Mouse (Mus musculus) midbrain, postnatal 0 days (tissue): ENCODE data around the gene Gpr107. TPM values are rescaled to one million over a fixed set of nuclear protein-coding genes. Genes with fewer than 3 reads are reported as not detected.

ENCODE experiments used
- ATAC-seq: fragments of 200-750 bp; cut with Nextera tagmentation; 2 replicates; pipeline ENCODE4 v1.8.0; 2017; ENCODE audit warnings: moderate number of reproducible peaks, mild to moderate bottlenecking, moderate TSS enrichment, moderate library complexity; ENCODE audit not compliant: low FRiP score
- DNase-seq: peaks from one replicate; pipeline ENCODE4 v3.0.0-alpha.2; 2015; ENCODE audit warnings: low spot score
- H3K27ac ChIP-seq: fragments of 300-500 bp; sonication (generic); 2 replicates; pipeline ENCODE4 v1.5.1; 2014; ENCODE audit warnings: low read depth, mild to moderate bottlenecking, low read length, mixed read lengths
- H3K27me3 ChIP-seq: fragments of 300-500 bp; sonication (generic); 2 replicates; pipeline ENCODE4 v1.6.1; 2014; ENCODE audit warnings: low read length, control low read depth, mixed read lengths; ENCODE audit not compliant: insufficient read depth
- H3K36me3 ChIP-seq: fragments of 300-500 bp; sonication (generic); 2 replicates; pipeline ENCODE4 v1.6.1; 2014; ENCODE audit warnings: low read length, control low read depth, mixed read lengths; ENCODE audit not compliant: insufficient read depth
- H3K4me1 ChIP-seq: fragments of 300-500 bp; sonication (generic); 2 replicates; pipeline ENCODE4 v1.6.1; 2014; ENCODE audit warnings: mild to moderate bottlenecking, control low read depth, antibody characterized with exemption, low read length, mixed read lengths; ENCODE audit not compliant: insufficient read depth
- H3K4me2 ChIP-seq: fragments of 300-500 bp; sonication (generic); 2 replicates; pipeline ENCODE4 v1.6.1; 2014; ENCODE audit warnings: low read depth, mild to moderate bottlenecking, low read length, mixed read lengths; ENCODE audit not compliant: poor library complexity, severe bottlenecking
- H3K4me3 ChIP-seq: fragments of 300-500 bp; sonication (generic); 2 replicates; pipeline ENCODE4 v1.5.1; 2014; ENCODE audit warnings: low read depth, mild to moderate bottlenecking, low read length, moderate library complexity
- H3K9ac ChIP-seq: fragments of 300-500 bp; sonication (generic); replicated peaks from 2 replicates; pipeline ENCODE4 v1.6.1; 2014; ENCODE audit warnings: mild to moderate bottlenecking, low read length, moderate library complexity, mixed read lengths; ENCODE audit not compliant: poor library complexity, severe bottlenecking
- H3K9me3 ChIP-seq: fragments of 300-500 bp; sonication (generic); 2 replicates; pipeline ENCODE4 v1.6.1; 2016; ENCODE audit warnings: low read length, control low read depth
- CTCF ChIP-seq: IDR thresholded peaks from 2 replicates; pipeline ENCODE4 v1.5.1; 2016; ENCODE audit warnings: antibody characterized with exemption, mild to moderate bottlenecking
- WGBS: fragments of 180-500 bp; shearing (Covaris S2); extraction: QIAGEN DNeasy Blood & Tissue Kit; methylation state at CpG from one replicate; pipeline ENCODE4 v1.1.7; 2014; 5-methylcytosine and 5-hydroxymethylcytosine counted together
- polyA plus RNA-seq: library from polyadenylated mRNA; unstranded; fragments of >200 nt; fragmentation: Nextera tagmentation; extraction: Ambion mirVana; gene quantifications from 2 replicates; pipeline ENCODE4 v1.2.1, GENCODE M21; 2015
- total RNA-seq: library from RNA; depleted of rRNA; stranded (reverse); fragments of >200 nt; gene quantifications from 2 replicates; pipeline ENCODE4 v1.2.3, GENCODE M21; 2014

The Gpr107 gene
- total and polyA plus RNA-seq, 2 experiments from 2014 or later = 31.6 to 46.7 TPM

DNA sequence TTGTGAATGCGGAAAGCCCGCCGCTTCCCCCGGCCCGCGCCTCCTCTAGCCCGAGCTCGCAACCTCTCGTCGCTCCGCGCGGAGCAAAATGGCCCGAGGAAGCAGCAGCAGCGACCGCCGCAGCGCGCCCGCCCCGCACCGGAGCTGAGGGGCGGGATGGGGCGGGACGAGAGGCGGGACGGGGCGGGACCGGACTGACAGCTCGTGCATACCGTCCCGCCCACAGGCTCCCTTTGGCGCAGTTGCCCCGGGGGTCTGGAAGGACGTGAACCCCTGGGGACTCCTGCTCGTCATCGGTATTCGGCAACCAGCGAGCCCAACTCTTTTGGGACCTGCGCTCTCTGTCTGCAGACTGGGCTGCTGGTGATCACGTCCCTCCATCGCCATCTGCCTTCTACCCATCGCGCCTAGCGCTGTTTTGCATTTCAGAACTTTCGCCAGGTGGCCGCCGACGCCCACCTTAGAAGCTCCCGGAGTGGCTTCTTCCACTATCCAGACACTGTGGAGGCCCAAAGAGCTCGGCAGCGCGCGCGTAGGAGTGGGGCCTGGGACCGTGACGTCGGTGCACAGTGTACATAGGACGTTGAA is 10.2 kb upstream of the Gpr107 start, which contains the start of gene Fnbp1:
TSS of gene Fnbp1 (minus strand) at position 142 of the 588 bp plus-strand sequence.
- no peaks in the 10 kb centered on the region for H3K27me3 ChIP-seq
- peak within 1 kb of the TSS; percentile 84 for H3K27ac ChIP-seq
- peaks cover 8% of the 10 kb centered on the region; the same call in 1 of the 2 replicates for H3K36me3 ChIP-seq
- H3K4me1 ChIP-seq = peaks cover 3% of the 10 kb centered on the region; the same call in 1 of the 2 replicates
- peak; percentile 93 for ATAC-seq
- H3K4me3 ChIP-seq = peak within 1 kb of the TSS; percentile 93
- TF ChIP-seq CTCF = peak; percentile 49
- WGBS = under 1% methylated on average over 56 of the region's 59 CpGs
- DNase-seq = peak; percentile 90
- peak within 1 kb of the TSS; percentile 69 for H3K4me2 ChIP-seq
- H3K9ac ChIP-seq = peak within 1 kb of the TSS; percentile 95
- H3K9me3 ChIP-seq = no peaks in the 10 kb centered on the region

DNA sequence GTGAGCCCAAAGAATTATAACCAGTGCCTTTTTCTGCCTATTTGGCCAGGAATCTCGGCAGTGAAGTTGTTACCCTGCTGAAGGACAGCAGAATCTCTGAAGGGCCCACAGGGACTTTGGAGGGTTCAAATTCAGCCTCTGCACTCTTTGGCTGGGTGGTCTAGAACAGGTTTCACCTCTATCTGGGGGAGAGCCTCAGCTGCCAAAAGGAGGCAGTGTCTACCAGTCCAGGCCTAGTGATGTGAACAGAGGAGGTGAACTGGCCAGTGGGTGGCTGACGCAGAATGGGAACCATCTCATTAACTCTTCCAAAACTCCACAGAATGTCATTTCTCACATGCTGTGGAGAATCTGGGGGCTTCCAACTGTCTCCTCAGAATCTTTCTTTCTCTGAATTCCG is 9.6 kb upstream of the Gpr107 start:
- H3K27ac ChIP-seq = peak overlapping the region; percentile 84
- 34% methylated on average over 3 of the region's 3 CpGs for WGBS
- ATAC-seq (no peak), DNase-seq (no peak)
- peak overlapping the region; percentile 69 for H3K4me2 ChIP-seq
- H3K9ac ChIP-seq = peak overlapping the region; percentile 95
- H3K4me1 ChIP-seq = peaks cover 3% of the 10 kb centered on the region; the same call in 1 of the 2 replicates
- no peaks in the 10 kb centered on the region for H3K27me3 ChIP-seq
- TF ChIP-seq CTCF = peak; percentile 46
- peak overlapping the region; percentile 93 for H3K4me3 ChIP-seq
- H3K9me3 ChIP-seq = no peaks in the 10 kb centered on the region
- H3K36me3 ChIP-seq = peaks cover 8% of the 10 kb centered on the region; the same call in 1 of the 2 replicates

DNA sequence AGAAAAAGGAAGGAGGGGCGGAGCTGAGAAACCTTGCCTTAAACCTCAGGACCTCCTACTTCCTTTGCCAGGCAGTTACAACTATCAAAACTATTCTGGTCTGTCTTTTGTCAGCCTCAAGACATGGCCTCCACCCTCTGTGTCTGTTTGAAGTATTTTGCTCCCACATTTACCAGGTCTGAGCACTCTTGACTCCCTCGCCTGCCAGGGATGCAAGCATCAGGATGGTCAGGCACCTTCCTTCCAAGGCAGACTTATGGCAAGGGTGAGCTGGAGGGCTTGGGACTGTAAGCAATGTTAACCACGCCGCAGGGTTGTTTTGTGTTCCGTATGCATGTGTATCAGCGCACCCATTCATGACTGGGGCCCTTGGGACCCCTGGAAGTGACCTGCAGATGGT is 8.8 kb upstream of the Gpr107 start:
- Histone ChIP-seq H3K9me3 (no peaks in the 10 kb centered on the region), H3K4me1 (peaks cover 3% of the 10 kb centered on the region; the same call in 1 of the 2 replicates), H3K36me3 (peaks cover 12% of the 10 kb centered on the region; the same call in 1 of the 2 replicates), H3K4me2 (no peak overlapping the region), H3K4me3 (no peak overlapping the region), H3K27ac (no peak overlapping the region), H3K9ac (no peak overlapping the region), H3K27me3 (no peaks in the 10 kb centered on the region)
- 79% methylated on average over 6 of the region's 6 CpGs for WGBS
- ATAC-seq (no peak), DNase-seq (no peak)
- TF ChIP-seq CTCF = no peak

DNA sequence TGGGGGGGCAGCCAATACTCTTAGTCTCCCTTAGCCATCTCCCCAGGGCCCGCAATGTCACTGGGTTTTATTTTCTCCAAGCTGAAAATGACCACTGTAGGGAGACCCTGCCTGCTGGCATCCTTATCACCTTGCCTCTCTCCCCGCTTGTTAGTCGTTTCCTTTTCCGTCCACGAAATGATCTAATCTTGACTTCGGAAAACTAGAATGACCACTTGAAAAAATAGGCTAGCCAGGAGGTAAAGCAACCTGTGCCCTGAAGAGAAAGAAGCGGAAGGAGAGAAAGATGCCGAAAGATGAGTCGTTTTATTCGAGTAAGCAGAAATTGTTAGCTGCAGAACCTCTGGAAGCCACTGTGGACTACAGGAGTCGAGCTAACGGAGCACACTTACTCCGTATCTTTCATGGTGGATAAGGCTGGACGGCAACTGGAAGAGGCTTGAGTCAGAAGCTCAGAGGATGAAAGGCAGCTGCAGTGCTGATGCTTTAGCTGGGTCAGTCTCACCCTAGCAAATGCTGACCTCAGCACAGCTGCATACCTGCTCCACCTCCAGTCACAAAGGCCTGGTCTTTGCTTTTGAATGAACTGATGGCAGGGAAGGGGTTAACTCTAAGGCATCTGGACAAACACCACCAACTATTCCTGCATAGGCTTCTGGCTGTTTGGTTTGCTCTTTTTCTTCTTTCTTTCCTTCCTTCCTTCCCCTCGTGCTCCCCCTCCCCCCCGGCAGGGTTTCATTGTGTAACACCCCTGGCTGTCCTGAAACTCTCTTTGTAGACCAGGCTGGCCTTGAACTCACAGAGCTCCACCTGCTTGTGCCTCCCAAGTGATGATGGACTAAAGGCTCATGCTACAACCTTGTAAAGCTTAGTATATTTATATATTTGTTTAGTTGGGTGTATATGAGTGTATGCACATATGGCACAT is 8.1 kb upstream of the Gpr107 start:
- no peak for ATAC-seq
- no peak for TF ChIP-seq CTCF
- Histone ChIP-seq H3K4me2 (no peak overlapping the region), H3K4me3 (no peak overlapping the region), H3K9ac (no peak overlapping the region), H3K9me3 (no peaks in the 10 kb centered on the region), H3K27me3 (no peaks in the 10 kb centered on the region), H3K36me3 (peaks cover 12% of the 10 kb centered on the region; the same call in 1 of the 2 replicates), H3K4me1 (peaks cover 3% of the 10 kb centered on the region; the same call in 1 of the 2 replicates), H3K27ac (no peak overlapping the region)
- DNase-seq = no peak
- WGBS = 85% methylated on average over 16 of the region's 16 CpGs

DNA sequence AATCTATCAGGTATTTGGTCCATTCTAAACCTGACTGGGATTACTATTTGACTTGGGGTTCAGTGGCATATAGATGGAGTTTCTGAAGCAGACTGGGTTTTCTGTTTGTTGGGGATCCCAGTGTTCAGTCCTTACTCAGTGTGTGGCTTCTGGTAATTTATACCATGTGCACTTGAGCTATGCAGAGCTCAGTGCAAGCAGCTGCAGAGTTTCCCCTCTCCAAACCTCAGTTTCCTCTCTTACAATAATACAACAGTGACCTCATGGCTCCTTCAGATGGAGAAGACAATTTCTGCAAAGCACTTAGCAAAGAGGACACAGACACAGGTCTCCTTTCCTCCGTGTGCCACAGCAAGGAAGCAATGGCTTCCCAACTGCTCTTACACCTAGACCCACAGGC is 7.2 kb upstream of the Gpr107 start:
- no peak for TF ChIP-seq CTCF
- Histone ChIP-seq H3K27me3 (no peaks in the 10 kb centered on the region), H3K4me1 (peaks cover 3% of the 10 kb centered on the region; the same call in 1 of the 2 replicates), H3K9ac (no peak overlapping the region), H3K4me2 (no peak overlapping the region), H3K36me3 (peaks cover 12% of the 10 kb centered on the region; the same call in 1 of the 2 replicates), H3K9me3 (no peaks in the 10 kb centered on the region), H3K27ac (no peak overlapping the region), H3K4me3 (no peak overlapping the region)
- 72% methylated on average over 1 of the region's 1 CpGs for WGBS
- DNase-seq (no peak), ATAC-seq (no peak)

DNA sequence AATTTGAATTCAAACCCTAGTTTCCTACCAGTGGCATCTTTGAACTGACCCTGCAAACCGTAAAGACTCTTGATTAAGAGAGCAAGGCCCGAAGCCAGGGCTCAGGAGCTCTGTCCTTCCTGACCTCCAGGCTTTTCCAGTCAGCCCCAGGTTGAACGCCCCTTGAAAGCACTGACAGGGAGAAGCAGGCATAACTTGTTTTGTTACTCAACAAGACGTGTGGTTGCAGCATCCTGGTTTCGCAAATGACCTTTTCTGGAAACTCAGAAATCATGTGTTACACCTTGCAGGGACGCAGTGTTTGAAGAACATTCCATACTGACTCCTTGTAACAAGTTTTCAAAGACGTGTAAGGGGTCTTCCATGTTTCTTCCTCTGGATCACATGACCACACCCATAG is 5.1 kb upstream of the Gpr107 start:
- peaks cover 12% of the 10 kb centered on the region; the same call in 1 of the 2 replicates for H3K36me3 ChIP-seq
- H3K9ac ChIP-seq = no peak overlapping the region
- H3K4me2 ChIP-seq = no peak overlapping the region
- no peak for TF ChIP-seq CTCF
- 90% methylated on average over 7 of the region's 7 CpGs for WGBS
- DNase-seq = no peak
- H3K9me3 ChIP-seq = no peaks in the 10 kb centered on the region
- no peak overlapping the region for H3K4me3 ChIP-seq
- H3K27me3 ChIP-seq = no peaks in the 10 kb centered on the region
- peaks cover 8% of the 10 kb centered on the region; the same call in 1 of the 2 replicates for H3K4me1 ChIP-seq
- no peak overlapping the region for H3K27ac ChIP-seq
- no peak for ATAC-seq
